Mouse (Mus musculus) G1E-ER4 (cell line): ENCODE results near the gene Stx8. TPM values are rescaled to one million over a fixed set of nuclear protein-coding genes. Genes with fewer than 3 reads are reported as not detected.

Experiments
- GATA1 ChIP-seq: IDR thresholded peaks from one replicate; pipeline ENCODE4 v1.8.0; 2012; ENCODE audit warnings: low read length, inconsistent platforms
- polyA plus RNA-seq: library from polyadenylated mRNA; stranded (reverse); fragments of >175 nt; gene quantifications from 2 replicates; pipeline ENCODE4 v1.2.3, GENCODE M21; 2012

The Stx8 gene
- polyA plus RNA-seq, 1 experiment: 0.66 TPM

GRCm38 (mm10) chr11:68227837-68228236 lies 261.8 kb downstream of the Stx8 start:
- no peak for TF ChIP-seq GATA1

- TF ChIP-seq GATA1: no peak
Observed at GRCm38 (mm10) chr11:68228941-68229665, 263.1 kb downstream of the Stx8 start.

GRCm38 (mm10) chr11:68231558-68231957 lies 265.6 kb downstream of the Stx8 start:
- no peak for TF ChIP-seq GATA1

DNA sequence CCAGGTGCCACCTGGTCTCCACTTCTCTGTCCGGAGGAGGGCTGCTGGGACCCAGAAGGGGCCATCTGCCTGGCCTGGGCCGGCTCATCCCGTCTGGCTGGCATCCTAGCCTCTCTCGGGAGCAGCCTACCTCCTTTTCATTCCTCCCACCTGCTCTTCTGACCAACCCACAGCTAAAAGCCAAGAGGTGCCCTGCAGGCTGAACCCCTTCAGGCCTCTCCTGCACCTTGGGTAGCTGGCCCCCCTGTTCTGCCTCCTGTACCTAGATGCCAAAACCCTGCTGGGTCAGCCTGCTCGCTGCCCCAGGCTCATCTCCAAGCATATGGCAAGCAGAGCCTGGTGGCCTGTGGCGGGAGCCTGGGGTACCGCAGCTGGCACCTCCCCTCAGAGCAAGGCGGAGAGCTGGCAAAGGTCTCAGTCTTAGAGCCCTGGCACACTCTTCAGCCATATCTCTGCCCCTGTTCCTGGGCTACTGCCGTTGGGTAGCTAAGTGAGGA lies 267.5 kb downstream of the Stx8 start:
- no peak for TF ChIP-seq GATA1

DNA sequence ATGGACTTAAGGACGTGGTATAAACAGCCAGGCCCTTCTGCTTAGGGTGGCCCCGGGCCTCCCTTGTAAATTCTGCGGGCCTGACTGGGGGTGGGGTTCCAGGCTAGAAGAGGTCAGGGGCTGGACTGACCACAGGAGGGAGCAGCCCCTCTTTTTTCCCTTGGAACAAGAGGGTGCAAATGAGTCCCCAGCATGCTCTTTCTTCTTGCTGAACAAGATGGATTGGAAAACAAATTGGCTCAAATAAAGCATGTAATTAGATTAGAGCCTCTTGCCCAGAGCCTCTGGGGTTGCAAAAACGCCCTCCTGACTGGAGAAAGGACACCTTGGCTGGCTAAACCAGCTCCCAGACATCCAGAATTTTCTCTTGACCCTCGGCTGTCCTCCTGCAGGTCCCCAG lies 273.8 kb downstream of the Stx8 start:
- no peak for TF ChIP-seq GATA1

- no peak for TF ChIP-seq GATA1
Observed at GRCm38 (mm10) chr11:68244254-68244991, 278.4 kb downstream of the Stx8 start.

DNA sequence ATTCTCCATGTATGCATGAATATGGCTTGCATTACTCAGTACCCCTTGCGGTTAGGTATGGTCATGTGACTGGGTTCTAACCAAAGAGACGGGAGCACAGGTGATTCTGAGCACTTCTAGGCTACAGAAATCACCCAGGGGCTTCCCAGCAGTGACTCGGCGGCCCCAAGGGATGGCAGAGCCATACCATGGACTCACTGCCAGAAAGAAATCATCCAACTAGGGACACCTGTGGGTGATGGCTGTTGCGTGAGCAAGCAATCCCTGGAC lies 278.9 kb downstream of the Stx8 start:
- TF ChIP-seq GATA1: no peak

DNA sequence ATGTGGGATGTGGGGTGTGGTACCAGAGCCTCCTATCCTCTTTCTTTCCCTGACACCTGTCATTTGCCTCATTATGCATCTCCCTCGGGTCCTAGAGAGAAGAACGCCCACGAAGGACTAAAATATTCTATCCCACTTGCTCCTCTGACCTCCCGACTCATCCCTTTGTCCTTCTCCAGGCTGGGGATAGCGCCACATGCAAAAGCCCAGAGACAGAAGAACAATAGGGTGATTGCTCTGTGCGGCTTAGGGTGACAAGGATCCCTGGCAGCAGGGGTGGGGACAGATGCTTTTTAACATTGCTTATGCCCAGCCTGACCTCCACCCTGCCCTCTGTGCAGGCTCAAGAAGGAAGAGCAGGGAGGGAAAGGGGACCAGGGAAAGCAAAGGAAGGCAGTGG lies 281.9 kb downstream of the Stx8 start:
- TF ChIP-seq GATA1: no peak

GRCm38 (mm10) chr11:68250106-68250505 lies 284.1 kb downstream of the Stx8 start:
- no peak for TF ChIP-seq GATA1

DNA sequence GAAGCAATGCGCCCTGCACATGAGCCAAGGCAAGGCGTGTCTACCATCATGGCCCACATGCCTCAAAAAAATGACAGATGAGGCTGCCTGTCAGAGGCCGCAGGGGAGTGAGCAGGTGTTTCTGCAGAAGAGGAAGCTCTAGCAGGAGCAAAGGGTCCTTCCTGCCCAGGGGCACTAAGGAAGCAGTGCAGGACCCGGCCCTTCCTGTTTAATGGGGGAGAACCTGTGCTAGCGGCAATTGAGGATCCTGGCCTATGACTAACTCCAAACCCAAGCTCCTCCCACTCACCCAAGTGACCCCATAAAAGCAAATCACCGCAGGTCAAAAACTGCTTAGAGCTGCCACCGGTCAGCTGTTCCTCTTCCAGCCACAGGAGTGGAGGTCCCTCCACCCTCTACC lies 287.5 kb downstream of the Stx8 start:
- no peak for TF ChIP-seq GATA1

Other genes with a start within 250 kb of the Stx8 start
- gene Glp2r, start 195.0 kb upstream of the Stx8 start, polyA plus RNA-seq: not detected in 2 replicates
- not detected in 2 replicates for gene Gsg1l2, start 191.6 kb upstream of the Stx8 start, polyA plus RNA-seq
- not detected in 2 replicates for gene Dhrs7c, start 168.0 kb upstream of the Stx8 start, polyA plus RNA-seq
- gene Usp43, start 44.0 kb upstream of the Stx8 start, polyA plus RNA-seq: not detected in 2 replicates
- gene Cfap52, start 542 bp upstream of the Stx8 start, polyA plus RNA-seq: not detected in 2 replicates